Mouse (Mus musculus) erythroblast, embryonic 14.5 days (primary cell): ENCODE measurements around the gene Adcy7. TPM values are rescaled to one million over a fixed set of nuclear protein-coding genes. Genes with fewer than 3 reads are reported as not detected.
A peak's percentile ranks its signal among the peaks of the same experiment; 100 is the strongest.

ENCODE experiments used
- H3K27me3 ChIP-seq: 2 replicates; pipeline ENCODE4 v1.6.1; 2012; ENCODE audit warnings: inconsistent platforms; ENCODE audit not compliant: control insufficient read depth
- H3K36me3 ChIP-seq: 2 replicates; pipeline ENCODE4 v1.6.1; 2012; ENCODE audit warnings: mild to moderate bottlenecking, inconsistent platforms; ENCODE audit not compliant: control insufficient read depth
- H3K4me1 ChIP-seq: 2 replicates; pipeline ENCODE4 v1.6.1; 2012; ENCODE audit warnings: inconsistent platforms; ENCODE audit not compliant: control insufficient read depth
- H3K4me3 ChIP-seq: replicated peaks from 2 replicates; pipeline ENCODE3; 2012; ENCODE audit warnings: moderate library complexity, mild to moderate bottlenecking, inconsistent platforms
- H3K9me3 ChIP-seq: 2 replicates; pipeline ENCODE4 v1.6.1; 2012; ENCODE audit warnings: low read length, inconsistent platforms, mixed read lengths; ENCODE audit not compliant: control insufficient read depth
- GATA1 ChIP-seq: IDR thresholded peaks from 2 replicates; pipeline ENCODE4 v1.6.1; 2012; ENCODE audit warnings: low read length, inconsistent platforms, mixed read lengths
- TAL1 ChIP-seq: IDR thresholded peaks from 3 replicates; pipeline ENCODE4 v1.6.1; 2012; ENCODE audit warnings: low read length, inconsistent platforms, mixed read lengths
- polyA plus RNA-seq: library from polyadenylated mRNA; stranded (reverse); fragments of >175 nt; gene quantifications from 2 replicates; pipeline ENCODE4 v1.2.3, GENCODE M21; 2012

The Adcy7 gene
- polyA plus RNA-seq, 1 experiment, result 1.1 TPM

DNA sequence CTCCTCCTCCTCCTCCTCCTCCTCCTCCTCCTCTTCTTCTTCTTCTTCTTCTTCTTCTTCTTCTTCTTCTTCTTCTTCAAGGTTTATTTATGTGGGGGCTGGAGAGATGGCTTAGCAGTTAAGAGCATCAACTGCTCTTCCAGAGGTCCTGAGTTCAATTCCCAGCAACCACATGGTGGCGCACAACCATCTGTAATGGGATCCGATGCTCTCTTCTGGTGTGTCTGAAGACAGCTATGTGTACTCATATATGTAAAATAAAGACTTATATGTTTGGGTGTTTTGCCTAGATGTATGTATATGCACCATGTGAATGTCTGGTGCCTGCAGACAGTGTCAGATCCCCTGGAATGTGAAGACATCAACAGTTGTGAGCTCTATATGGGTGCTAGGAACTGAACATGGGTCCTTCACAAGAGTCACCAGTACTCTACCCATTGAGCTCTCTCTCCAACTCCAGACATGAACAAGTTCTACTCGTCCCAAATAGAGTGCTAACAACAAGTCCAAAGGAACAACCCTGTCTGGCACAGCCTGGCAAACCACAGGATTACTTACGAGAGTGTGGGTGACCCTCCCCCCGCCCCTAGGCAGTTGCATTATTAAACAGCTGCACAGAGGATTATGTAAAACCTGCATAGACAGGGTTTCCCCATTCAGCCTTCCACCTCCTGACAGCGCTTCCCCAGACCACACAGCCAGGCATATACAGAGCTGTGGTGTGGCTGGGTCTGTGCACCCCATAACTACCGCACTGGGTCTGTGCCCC is 2.9 kb upstream of the Adcy7 start:
- no peak for TF ChIP-seq GATA1
- TF ChIP-seq TAL1, result no peak
- Histone ChIP-seq H3K4me1 (peaks cover 39% of the 10 kb centered on the region), H3K4me3 (no peak overlapping the region), H3K36me3 (no peaks in the 10 kb centered on the region; the same call in 1 of the 2 replicates), H3K9me3 (no peaks in the 10 kb centered on the region), H3K27me3 (peaks cover 19% of the 10 kb centered on the region)

DNA sequence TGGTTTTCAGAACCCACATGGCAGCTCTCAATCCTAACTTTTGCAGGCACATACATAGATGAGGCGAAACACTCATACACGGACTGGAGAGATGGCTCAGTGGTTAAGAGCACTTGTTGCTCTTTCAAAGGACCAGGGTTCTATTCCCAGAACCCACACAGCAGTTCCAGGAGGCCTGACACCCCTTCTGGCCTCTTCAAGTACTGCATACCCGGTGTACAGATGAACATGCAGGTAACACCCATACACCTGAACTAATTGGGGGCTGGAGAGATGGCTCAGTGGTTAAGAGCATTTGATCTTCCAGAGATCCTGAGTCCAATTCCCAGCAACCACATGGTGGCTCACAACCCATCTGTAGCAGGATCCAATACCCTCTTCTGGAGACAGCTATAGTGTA is 2.1 kb upstream of the Adcy7 start:
- H3K27me3 ChIP-seq, result peaks cover 19% of the 10 kb centered on the region
- H3K4me1 ChIP-seq, result peaks cover 47% of the 10 kb centered on the region
- TF ChIP-seq GATA1 (no peak), TAL1 (no peak)
- no peak overlapping the region for H3K4me3 ChIP-seq
- H3K36me3 ChIP-seq, result no peaks in the 10 kb centered on the region; the same call in 1 of the 2 replicates
- no peaks in the 10 kb centered on the region for H3K9me3 ChIP-seq

DNA sequence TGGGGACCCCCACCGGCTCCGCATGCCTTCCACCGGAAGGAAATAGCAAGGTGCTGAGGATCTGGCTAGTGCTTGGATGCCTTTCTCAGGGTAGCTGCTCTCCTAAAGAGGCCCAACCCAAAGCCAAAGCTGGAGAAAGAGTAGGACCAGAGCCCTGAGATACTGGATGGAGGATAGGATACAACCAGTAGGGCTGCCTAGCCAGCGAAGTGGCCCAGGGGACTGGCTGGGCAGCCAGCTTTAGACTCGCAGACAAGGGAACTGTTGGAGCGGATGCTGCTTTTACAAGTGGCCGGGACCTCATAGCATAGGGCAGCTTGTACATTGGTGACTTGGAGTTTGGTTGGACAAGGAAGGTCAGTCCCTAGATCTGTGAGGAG is 838 bp downstream of the Adcy7 start:
- Histone ChIP-seq H3K4me1 (peaks cover 65% of the 10 kb centered on the region), H3K4me3 (peak overlapping the region; percentile 72), H3K27me3 (peaks cover 16% of the 10 kb centered on the region), H3K9me3 (no peaks in the 10 kb centered on the region), H3K36me3 (peaks cover 3% of the 10 kb centered on the region)
- no peak for TF ChIP-seq TAL1
- no peak for TF ChIP-seq GATA1

DNA sequence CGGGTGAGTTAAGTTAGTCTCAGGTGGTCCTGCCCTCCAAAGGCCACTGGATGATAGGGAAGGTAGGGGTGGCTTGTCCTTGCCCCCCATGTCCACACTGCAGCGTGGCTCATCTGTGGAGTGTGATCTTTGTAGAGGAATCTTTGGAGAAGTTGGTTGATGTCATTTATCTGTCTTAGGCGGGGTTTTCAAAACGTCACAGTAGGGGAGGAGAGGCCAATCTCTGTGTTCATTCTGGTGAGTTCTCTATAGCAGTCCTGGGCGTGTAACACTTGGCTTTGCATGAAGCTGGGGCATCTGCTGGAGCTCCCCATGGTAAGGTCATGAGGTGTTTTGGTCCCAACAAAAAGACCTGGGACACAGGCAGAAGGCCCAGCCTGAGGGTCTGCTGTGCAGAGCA is 1.9 kb downstream of the Adcy7 start:
- Histone ChIP-seq H3K36me3 (peaks cover 3% of the 10 kb centered on the region), H3K4me1 (peaks cover 74% of the 10 kb centered on the region)
- TF ChIP-seq TAL1 (no peak), GATA1 (no peak)

DNA sequence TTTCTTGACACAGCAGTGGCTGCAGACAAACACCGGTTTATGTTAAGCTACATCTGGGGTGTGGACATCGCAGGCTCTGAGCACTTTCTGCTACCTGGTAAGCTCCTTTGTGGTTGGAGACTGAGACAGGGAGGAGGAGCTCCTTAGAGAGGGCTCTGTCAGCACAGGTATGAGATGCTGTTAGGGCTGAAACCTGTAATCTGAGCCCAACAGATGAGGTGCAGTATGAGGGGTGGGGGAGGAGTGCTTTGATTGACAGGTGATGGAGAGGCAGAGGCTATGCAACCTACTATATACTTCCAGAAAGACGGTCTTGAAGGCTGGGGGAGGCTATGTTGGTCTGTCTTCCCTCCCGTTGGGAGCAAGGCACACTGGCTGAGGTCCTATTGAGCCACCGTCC is 7.0 kb downstream of the Adcy7 start:
- H3K9me3 ChIP-seq, result no peaks in the 10 kb centered on the region
- TF ChIP-seq TAL1 (no peak), GATA1 (no peak)
- H3K27me3 ChIP-seq, result no peaks in the 10 kb centered on the region
- H3K36me3 ChIP-seq, result peaks cover 3% of the 10 kb centered on the region
- peak overlapping the region; percentile 52 for H3K4me3 ChIP-seq
- H3K4me1 ChIP-seq, result peaks cover 70% of the 10 kb centered on the region

More for the DNA sequence above, 1.9 kb downstream of the Adcy7 start:
- Histone ChIP-seq H3K27me3 (peaks cover 11% of the 10 kb centered on the region; the same call in 1 of the 2 replicates), H3K4me3 (no peak overlapping the region), H3K9me3 (no peaks in the 10 kb centered on the region)

DNA sequence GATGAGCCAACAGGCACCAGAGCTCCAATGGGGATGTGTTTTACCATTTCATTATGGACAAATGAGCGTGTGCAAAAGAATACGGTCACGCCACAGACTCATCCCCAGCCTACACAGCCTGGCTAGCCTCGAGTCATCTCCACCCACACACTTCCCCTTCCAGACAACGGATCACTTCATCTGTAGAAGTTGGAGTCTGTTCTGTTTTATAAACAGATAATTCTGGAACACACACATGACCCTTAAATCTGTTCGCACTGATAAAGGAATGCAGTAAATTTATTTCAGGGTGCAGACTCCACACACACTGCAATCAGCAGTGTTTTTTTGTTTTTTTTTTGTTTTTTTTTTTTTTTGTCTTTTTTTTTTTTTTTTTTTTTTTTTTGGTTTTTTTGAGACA is 7.5 kb downstream of the Adcy7 start:
- Histone ChIP-seq H3K4me3 (peak overlapping the region; percentile 52), H3K36me3 (peaks cover 3% of the 10 kb centered on the region), H3K9me3 (no peaks in the 10 kb centered on the region), H3K27me3 (no peaks in the 10 kb centered on the region), H3K4me1 (peaks cover 68% of the 10 kb centered on the region)
- TF ChIP-seq TAL1 (peak; percentile 57), GATA1 (no peak)

DNA sequence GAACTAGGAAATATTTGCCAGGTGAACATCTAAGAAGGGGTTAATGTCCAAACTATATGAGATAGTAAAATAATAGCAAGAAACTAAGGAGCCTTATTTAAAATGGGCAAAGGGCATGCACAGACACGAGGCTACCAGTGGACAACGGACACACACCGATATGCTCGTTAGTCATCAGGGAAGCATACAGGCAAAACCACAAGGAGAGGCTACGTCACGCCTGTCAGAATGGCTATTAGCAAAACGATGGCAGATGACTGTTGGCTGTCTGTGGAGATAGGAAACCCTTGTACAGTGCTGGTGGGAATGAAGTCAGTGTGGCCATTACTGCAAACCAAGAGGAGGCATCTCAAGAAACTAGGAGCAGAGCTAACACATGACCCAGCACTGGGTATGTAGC is 8.7 kb downstream of the Adcy7 start:
- Histone ChIP-seq H3K4me3 (no peak overlapping the region), H3K36me3 (peaks cover under 1% of the 10 kb centered on the region; the same call in 1 of the 2 replicates), H3K27me3 (no peaks in the 10 kb centered on the region), H3K4me1 (peaks cover 72% of the 10 kb centered on the region), H3K9me3 (no peaks in the 10 kb centered on the region)
- TF ChIP-seq GATA1 (no peak), TAL1 (no peak)

DNA sequence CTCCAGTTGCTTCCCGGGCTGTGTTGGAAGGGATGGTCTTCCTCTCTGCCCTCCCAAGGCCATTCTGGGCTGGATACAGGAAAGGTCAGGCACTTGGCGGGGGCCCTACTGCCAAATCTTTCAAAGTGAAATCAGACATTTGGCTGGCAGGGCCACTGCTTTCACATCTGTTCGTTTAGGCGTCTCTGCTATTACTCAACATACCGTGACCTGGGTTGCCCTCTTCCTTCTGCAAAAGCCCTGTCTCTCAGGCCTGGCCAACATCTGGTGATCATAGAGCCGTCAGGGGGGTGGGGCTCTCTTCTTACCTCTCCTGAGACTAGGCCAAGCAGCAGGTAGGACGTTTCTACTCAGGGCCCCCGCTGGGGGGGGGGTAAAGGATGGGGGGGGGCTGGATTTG is 10.5 kb downstream of the Adcy7 start:
- Histone ChIP-seq H3K4me3 (no peak overlapping the region), H3K9me3 (no peaks in the 10 kb centered on the region), H3K4me1 (peaks cover 70% of the 10 kb centered on the region), H3K36me3 (peaks cover 5% of the 10 kb centered on the region), H3K27me3 (no peaks in the 10 kb centered on the region)
- TF ChIP-seq TAL1 (no peak), GATA1 (no peak)

DNA sequence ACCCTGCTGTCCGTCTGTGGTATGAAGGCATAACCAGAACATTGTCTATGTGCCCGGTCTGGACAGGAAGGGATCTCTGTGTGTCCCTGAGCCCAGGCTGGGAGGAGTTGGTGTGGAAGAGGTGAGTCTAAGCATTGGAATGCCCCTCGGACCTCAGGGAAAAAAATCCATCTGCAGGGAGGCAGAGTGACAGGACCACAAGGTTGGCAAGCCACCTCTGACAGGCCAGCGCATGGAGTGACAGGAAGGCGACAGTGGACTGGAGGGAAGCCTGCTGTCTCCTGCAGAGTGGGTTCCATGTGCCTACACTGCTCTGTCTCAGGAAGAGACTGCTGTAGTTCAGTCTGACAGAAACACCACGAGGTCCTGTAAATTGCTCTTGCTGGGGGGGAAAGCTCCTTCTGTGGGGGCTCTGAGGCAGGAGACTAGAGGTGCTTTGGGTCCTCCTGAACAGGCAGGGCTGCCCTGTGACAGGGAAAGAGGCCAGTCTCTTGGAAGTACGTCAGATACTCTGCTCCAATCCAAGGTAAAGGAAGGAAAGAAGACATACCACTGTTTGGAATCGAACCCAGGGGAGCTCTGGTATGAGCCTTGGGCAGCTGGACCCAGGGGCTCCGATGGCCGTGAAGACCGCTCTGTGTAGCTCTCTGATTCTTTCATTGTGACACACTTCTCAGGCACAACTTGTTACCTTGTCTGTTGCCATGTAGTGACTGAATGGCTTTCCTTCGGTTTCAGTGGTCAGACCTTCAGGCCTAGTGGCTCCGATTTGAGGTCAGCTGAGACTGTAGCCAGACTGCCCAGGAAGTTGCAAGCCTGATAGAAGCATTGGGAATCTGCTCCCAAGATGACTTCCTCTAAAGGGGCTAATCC is 11.3 kb downstream of the Adcy7 start:
- TF ChIP-seq GATA1 (no peak), TAL1 (no peak)
- no peaks in the 10 kb centered on the region for H3K27me3 ChIP-seq
- peaks cover 71% of the 10 kb centered on the region for H3K4me1 ChIP-seq
- H3K4me3 ChIP-seq, result no peak overlapping the region
- H3K9me3 ChIP-seq, result no peaks in the 10 kb centered on the region
- H3K36me3 ChIP-seq, result peaks cover 5% of the 10 kb centered on the region
